Mouse (Mus musculus) CD4-positive, CD25-positive, alpha-beta regulatory T cell, adult 4 months (primary cell): ENCODE results near the gene Mterf2. TPM values are rescaled to one million over a fixed set of nuclear protein-coding genes. Genes with fewer than 3 reads are reported as not detected.

Experiments
- ATAC-seq: one replicate; pipeline ENCODE4 v1.8.0; 2017
- polyA plus RNA-seq, 2 experiments: library from polyadenylated mRNA; unstranded; fragments of 100-300 nt; shearing (Covaris generic); gene quantifications; one replicate each; pipeline ENCODE4 v1.2.1; 2017

Mterf2 gene
- 10 to 100 TPM; 25.2 to 26.1 TPM for polyA plus RNA-seq

GRCm38 (mm10) chr10:85127395-85128287 lies at the start of gene Mterf2:
Gene Mterf2, minus strand, starts transcription at chr10:85128027.
- ATAC-seq: peak; percentile 100

- ATAC-seq: no peak
Measured at GRCm38 (mm10) chr10:85176640-85177039, 48.8 kb upstream of the Mterf2 start.

GRCm38 (mm10) chr10:85165306-85165705 lies 37.5 kb upstream of the Mterf2 start:
- no peak for ATAC-seq

- no peak for ATAC-seq
Measured at GRCm38 (mm10) chr10:85164791-85165190, 37.0 kb upstream of the Mterf2 start.

GRCm38 (mm10) chr10:85161745-85162351 lies 34.0 kb upstream of the Mterf2 start:
- ATAC-seq: peak; percentile 83

- peak; percentile 46 for ATAC-seq
Measured at GRCm38 (mm10) chr10:85159989-85160619, 32.3 kb upstream of the Mterf2 start.

GRCm38 (mm10) chr10:85157451-85157850 lies 29.6 kb upstream of the Mterf2 start:
- ATAC-seq: no peak

- peak; percentile 78 for ATAC-seq
Measured at GRCm38 (mm10) chr10:85154195-85154594, 26.4 kb upstream of the Mterf2 start.

- ATAC-seq: no peak
Measured at GRCm38 (mm10) chr10:85149226-85149625, 21.4 kb upstream of the Mterf2 start.

GRCm38 (mm10) chr10:85146282-85146681 lies 18.5 kb upstream of the Mterf2 start:
- no peak for ATAC-seq

GRCm38 (mm10) chr10:85141465-85141864 lies 13.6 kb upstream of the Mterf2 start:
- no peak for ATAC-seq

GRCm38 (mm10) chr10:85136573-85136972 lies 8.7 kb upstream of the Mterf2 start:
- ATAC-seq: no peak

- peak; percentile 16 for ATAC-seq
Measured at GRCm38 (mm10) chr10:85128453-85128852, 626 bp upstream of the Mterf2 start.

GRCm38 (mm10) chr10:85125184-85125583 lies 2.6 kb downstream of the Mterf2 start:
- no peak for ATAC-seq

GRCm38 (mm10) chr10:85114409-85114808 lies 13.4 kb downstream of the Mterf2 start:
- ATAC-seq: no peak

GRCm38 (mm10) chr10:85103085-85103885 lies 24.5 kb downstream of the Mterf2 start:
- ATAC-seq: peak; percentile 10

- ATAC-seq: peak; percentile 80
Measured at GRCm38 (mm10) chr10:85102247-85103084, 25.4 kb downstream of the Mterf2 start, which contains the start of the genes Fhl4 and Tmem263. Gene Fhl4, minus strand, starts transcription at chr10:85102495. Gene Tmem263, plus strand, starts transcription at chr10:85102627.

- peak; percentile 25 for ATAC-seq
Measured at GRCm38 (mm10) chr10:85101841-85102240, 26.0 kb downstream of the Mterf2 start.

GRCm38 (mm10) chr10:85071605-85072152 lies 56.1 kb downstream of the Mterf2 start:
- no peak for ATAC-seq
